Mouse (Mus musculus): ENCODE results near the gene Grm7.

The Grm7 gene

DNA sequence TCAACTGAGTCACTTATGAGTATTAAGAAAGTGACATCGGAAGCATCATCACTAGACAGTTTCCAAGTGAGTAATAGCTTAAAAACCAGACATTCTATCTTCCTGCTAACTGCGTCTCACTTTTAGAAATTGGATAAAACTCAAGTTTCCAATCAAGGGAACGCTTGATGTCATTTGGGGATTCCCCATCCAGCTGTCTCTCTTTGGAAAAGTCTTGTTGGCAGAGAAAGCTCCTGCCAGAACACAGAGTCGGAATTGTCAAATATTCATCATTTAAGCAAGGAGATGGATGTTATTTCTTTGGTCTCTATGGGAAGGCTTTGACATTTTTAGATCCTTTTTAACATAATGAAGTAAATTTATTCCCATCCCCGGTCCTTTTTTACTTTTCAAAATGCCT is 336.6 kb downstream of the Grm7 start:
- no peak for DNase-seq

GRCm38 (mm10) chr6:111039099-111039498 is 393.7 kb downstream of the Grm7 start:
- no peak for DNase-seq

DNA sequence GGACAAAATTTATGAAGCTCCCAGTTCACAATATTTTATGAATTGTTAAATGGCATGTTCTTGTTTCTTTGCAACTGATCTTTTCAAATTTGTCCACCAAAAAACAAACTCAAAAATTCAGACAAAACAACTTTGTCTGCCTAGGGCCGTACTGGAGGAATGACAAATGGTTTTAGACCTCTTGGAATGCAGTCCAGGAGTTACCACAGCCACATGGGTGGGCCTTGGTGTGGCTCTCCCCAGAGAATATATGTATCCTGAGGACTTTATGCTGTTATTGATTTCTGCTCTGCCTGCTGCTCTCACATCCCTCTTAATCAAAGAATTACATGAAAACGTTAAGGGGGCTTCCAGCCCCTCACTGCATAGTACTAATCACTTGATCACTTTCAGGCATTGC is 400.5 kb downstream of the Grm7 start:
- no peak for DNase-seq

- DNase-seq, result no peak
Observed at GRCm38 (mm10) chr6:111049247-111049646, 403.9 kb downstream of the Grm7 start.

DNA sequence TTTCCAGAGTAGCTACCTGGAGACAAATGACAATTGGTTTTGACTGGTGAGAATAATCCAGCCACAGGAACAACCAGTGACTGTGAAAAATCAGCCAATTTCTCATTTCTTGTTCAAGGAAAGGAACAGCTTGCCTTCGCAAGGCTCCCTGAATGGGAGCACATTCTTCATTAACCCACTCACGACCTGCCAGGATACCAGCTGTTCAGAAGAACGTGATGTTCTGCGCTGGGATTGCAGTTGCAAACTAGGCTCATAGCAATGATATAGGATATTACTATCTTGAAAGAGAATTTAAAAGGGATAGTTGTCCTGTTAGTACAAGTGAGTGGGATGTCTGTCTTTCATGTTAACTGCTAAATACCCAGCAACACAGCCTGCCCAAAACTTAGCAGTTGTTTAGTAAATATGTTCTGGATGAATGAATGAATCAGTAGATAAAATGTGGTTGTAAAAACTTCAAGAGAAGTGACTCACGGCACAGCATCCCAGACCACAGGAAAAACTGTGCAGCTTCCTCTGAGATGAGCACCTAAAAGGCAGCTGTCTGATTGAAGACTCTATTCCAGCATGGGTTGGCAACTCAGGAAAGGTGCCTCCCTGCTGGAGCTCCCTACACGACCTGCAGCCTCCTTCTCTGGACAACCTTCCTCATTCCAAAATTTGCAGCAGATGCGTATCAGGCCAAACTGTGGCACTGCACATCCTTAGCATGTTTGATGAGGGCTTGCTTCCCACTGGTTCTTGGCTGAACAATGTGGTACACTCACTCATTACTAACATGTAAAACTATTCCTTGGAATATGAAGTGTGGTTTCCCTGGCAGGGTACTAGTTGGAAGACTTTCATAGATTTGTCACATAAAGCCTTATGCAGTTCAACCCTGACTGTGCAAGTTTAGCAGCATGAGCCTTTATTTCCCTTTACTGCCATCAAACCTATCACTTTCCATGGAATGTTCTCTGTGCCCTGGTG is 408.9 kb downstream of the Grm7 start:
- no peak for DNase-seq

DNA sequence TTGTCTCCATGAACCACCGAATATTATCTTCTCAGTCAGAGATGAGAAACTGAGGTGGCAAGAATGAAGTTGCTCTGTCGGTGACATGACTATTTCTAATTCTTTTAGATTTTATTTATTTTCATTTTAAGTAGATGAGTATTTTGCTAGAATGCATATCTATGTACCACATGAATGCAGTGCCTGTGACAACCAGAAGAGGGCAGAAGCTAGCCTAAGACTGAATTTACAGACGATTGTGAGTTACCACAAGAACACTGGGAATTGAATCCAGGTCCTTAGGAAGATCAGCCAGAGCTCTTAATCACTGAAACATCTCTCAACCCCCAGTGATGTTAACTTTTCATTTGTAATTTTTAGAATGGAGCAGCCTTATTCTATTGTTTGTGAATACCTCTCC is 412.4 kb downstream of the Grm7 start:
- no peak for DNase-seq

- DNase-seq, result no peak
Observed at GRCm38 (mm10) chr6:111060004-111060403, 414.6 kb downstream of the Grm7 start.

DNA sequence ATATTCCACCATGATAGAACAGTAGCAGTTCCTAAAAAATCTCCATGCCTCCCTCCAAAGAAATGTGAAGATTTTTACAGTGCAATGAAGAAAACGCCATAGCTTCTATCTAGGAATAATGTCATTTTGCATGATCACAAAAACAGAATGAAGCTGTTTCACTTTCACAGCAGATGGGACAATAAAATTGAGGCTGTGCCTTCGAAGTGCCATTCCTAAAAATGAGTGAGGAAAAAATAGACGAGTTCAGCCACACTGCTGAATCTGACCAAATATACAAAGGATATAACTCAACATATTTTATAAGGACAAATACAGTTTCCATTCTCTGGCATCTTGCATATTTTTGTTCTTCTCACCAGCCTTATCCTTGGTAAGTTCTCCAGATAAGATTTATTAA is 439.2 kb downstream of the Grm7 start:
- DNase-seq, result no peak

DNA sequence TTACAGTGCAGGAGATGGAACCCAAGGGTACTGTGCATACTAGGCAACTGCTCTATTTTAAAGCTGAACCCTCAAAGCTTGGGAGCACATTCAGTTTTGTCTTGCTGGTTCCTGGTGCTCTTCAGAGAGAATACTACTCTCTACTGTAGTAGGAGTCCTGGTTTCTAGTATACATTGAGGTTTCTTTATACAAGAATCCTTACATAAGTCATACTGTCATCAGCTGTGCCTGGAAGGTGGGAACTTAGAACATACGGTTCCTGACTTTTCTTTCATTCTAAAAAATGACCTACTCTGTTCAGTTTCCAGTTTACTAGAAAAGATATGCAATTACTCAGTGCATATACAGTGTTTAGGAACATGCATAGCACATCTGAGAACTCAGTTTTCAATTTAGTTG is 449.4 kb downstream of the Grm7 start:
- no peak for DNase-seq

GRCm38 (mm10) chr6:111105485-111105884 is 460.1 kb downstream of the Grm7 start:
- DNase-seq, result no peak

DNA sequence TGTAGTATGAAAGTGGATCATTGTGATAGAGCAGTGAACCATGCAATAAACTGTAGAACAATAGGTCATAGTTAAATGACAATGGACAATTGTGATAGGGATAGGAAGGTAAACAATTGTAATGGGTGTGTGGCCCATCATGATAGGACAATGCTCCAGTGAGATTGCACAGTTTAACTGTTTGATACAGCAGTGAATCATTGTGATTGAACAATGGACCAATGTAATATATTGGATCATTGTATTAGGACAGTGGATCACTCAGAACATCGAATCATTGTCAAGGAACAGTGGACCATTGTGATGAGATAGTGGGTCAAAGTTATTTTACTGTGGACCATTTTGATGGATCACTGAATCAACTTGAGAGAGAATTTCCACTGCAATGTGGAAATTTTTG is 515.7 kb downstream of the Grm7 start:
- DNase-seq, result no peak

DNA sequence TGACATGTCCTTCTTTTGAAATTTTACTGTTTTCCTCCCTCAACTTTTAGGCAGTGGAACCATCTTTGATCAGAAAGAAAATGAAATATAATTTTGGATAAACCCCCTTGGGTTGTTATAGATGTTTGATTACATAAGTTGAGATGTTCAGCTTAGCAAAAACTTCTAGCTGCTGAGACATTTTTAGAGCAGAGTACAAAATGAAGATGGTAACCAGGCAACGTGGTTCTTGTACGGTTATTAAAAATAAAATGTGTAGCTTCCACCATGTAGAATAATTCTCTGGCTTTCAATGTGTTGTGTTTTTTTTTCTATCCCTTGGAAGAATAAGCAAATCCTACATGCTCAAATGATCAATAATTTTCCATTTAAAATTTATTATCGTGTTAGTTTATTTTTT is 550.0 kb downstream of the Grm7 start:
- DNase-seq, result no peak

DNA sequence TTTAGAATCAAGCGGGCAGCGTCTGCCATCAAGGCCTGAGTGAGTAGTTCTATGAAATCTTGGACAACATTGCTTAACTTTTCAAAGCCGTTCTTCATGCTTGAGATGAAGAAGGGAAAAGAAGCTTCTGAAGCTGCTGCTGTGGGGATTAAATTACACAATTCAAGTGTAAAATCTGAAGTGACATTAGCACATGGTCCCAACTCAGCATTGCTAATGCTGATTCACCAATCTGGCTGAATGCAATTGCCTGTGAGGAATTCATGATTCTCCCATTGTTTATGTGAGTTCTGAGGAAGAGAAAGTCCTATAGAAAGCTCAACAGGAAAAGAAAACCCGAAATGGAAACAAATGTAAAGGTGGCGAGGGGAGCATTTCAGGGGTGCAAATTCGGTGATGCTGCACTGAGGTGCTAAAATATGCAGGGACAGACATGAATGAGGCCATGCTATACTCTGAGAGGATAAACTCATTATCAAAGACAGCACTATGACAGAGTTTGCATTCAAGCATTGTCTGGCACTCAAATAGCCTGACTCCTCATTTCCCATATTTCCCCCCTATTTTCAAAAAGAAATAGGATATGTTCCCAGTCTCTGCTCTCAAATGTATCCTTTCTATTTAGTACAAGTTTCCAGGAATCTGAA is 575.8 kb downstream of the Grm7 start:
- no peak for DNase-seq

GRCm38 (mm10) chr6:111255215-111255614 is 609.8 kb downstream of the Grm7 start:
- no peak for DNase-seq

DNA sequence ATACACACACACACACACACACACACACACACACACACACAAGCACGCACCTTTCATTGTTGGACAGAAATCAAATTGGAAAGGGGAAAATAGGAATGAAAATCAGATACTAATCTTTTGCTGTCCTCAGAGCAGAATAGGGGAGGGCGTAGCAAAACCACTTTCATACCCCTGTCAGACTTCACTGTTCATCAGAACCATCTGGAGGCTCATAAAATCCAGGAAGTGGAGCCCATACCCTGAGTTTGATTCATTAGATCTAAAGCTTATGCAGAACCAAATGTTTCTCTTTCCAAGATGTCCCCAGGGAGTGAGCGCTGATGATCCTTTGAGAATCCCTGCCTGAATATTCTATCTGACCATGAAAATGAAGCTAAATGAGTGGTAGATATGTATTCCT is 611.6 kb downstream of the Grm7 start:
- DNase-seq, result no peak

- no peak for DNase-seq
Observed at GRCm38 (mm10) chr6:111258256-111258655, 612.9 kb downstream of the Grm7 start.

- no peak for DNase-seq
Observed at GRCm38 (mm10) chr6:111261181-111261580, 615.8 kb downstream of the Grm7 start.

DNA sequence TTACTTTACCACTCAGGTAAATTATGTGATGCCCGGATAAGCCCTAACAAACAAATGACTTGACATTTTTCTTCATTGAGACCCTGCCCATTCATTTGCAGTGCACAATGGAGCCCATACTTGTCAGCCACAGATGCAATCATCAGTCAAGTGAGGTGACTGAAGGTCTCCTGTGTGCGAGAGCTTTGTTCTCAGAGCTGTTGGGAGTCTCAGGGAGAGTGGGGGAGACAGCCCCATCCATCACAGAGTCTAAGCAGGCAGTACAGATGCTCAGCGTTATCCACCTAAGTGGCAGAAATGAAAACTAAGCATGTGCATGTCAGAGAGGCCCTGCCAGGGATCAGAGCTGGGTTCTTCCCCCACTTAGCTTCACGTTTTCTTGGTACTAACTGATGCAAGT is 631.3 kb downstream of the Grm7 start:
- no peak for DNase-seq

DNA sequence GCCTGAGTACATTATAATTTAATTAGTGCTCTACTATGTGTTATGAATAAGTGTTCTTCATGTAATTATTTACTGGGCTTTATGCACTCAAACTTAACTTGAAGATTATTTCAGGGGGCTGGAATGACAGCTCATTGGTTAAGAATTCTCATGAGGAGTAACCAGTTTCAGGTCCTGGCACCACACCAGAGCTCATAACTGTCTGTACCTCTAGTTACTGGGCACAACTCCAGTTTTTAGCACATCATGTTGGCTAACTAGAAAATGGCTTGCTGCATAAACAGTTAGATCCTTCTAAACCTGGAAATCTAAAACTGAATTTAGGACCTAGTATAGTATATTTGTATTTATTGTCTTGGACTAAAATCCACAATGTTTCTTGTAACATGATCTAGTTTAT is 633.1 kb downstream of the Grm7 start:
- DNase-seq, result no peak

DNA sequence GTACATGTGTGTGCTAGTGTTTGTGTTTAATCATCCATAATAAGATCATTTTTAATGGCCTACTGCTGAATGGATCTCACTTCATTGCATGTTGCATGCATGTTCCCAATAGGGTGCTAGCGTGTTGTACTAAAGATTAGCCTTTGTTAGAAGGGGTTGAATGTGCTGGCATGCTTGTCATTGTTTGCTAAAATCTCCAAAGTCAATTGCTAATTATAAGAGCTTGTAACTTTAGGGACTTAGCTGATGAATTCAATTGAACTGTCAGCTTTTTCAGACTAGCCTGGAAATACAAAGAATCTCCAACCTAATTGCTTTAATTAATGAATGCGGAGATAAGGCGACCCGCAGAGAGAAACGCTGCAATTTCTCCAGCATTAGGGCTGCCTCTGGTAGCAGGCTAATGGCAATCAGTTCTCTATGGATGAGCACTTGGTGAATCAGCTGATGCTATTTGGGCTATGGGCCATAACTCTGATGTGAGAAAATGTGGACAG is 648.2 kb downstream of the Grm7 start:
- DNase-seq, result no peak

DNA sequence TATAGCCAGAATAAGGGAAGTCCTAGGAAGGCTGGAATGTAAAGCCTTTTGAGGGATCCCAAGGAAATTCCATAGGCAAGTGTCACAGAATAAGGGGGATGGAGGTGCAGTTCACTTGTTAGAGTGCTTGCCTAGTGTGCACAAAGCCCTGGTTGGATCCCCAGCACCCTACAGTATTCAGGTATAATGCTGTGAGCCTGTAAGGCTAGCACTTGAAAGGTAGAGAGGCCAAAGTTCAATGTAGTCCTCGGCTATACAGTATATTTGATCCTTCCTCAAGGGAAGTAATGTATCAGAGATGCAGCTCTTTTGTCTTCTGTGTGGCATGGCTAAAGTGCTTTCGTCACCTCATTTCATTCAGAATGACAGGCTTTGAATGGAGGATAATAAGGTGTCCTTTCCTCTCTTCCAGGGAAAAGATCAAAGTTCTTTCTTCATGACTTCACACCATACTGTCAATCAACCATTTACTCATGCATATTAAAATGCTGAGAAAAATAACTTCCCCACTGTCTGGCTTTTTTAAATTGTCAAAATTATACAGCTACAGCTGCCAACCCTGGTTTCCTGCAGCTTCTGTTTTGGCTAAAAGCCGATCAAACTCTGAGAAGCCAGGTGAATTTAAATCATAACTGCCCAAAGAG is 658.7 kb downstream of the Grm7 start:
- no peak for DNase-seq

DNA sequence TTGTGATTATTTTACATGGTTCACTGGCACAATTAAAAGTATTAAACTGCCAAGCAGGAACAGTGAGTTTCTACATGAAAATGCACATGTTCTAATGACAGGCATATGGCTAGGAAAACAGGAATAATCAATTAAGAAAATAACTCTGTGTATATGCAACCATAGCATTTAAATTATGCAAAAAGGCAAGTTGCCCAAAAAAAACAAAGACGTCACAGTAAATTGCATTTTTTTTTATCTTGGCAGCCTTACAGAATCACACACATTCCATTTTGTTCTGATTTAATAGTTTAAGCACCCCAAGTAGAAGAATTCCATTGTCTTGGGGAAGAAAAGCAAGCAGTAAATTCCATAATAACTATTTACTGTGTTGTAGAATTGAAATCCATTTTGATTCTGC is 716.3 kb downstream of the Grm7 start:
- DNase-seq, result no peak

DNA sequence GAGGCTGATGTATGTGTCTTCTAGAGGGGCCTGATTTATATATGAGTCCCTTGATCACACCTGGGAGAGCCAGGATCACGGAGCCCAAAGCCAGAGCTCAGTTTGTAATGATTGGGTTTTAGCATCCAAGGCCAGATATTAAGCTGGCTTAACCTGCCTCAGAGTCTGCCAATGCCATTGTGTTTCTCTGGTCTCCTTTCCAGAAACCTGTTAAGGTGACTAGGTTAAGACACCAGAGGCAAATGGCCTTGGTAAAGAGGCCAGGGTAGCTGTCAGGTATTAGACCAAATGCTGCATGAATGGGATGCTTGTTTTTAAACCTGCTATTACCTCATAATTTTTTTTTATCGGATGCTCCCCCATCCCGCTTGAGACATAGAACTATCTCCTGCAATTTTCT is 722.7 kb downstream of the Grm7 start:
- no peak for DNase-seq

DNA sequence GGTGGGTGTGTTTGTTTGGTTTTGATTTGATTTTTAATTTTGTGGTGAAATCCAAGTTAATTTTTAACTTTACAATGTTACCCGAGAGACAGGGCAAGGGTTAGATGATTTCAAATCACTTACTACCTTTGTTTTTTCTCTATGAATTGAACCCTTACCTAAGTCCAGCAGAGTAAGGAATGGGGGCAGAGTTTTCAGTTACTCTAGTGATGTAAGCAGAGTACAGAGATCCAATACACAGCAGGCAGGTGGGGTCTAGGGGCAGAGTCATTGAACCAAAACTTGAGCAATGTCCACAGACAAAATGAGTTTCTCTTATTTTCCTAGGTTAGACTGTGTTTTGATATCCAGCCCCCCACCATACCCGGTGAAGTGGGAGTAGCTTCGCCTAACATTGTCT is 723.2 kb downstream of the Grm7 start:
- no peak for DNase-seq
